Mouse (Mus musculus) brain, embryonic 14.5 days (tissue): ENCODE results near the gene 4933430I17Rik. TPM values are rescaled to one million over a fixed set of nuclear protein-coding genes. Genes with fewer than 3 reads are reported as not detected.
"Not testable (repeated sequence)": the region's sequence is repeated elsewhere in the genome, so short reads cannot be mapped to it uniquely, and the experiment has no call there.

Experiments
- DNase-seq: peaks from one replicate; pipeline ENCODE4 v3.0.0-alpha.2; 2011; ENCODE audit warnings: low read depth
- CTCF ChIP-seq: fragments of 200-500 bp; IDR thresholded peaks from 2 replicates; pipeline ENCODE4 v1.5.1; 2012; ENCODE audit warnings: inconsistent platforms, mild to moderate bottlenecking, moderate library complexity, borderline replicate concordance; ENCODE audit not compliant: insufficient read depth, insufficient read length; ENCODE audit errors: extremely low read depth
- POLR2A ChIP-seq: fragments of 200-500 bp; IDR thresholded peaks from 2 replicates; pipeline ENCODE4 v1.6.1; 2012; ENCODE audit warnings: mild to moderate bottlenecking, inconsistent platforms, borderline replicate concordance; ENCODE audit not compliant: poor library complexity, insufficient read depth, insufficient read length, severe bottlenecking; ENCODE audit errors: extremely low read depth
- polyA plus RNA-seq: library from polyadenylated mRNA; depleted of rRNA; stranded (reverse); fragments of >200 nt; gene quantifications from 2 replicates; pipeline ENCODE4 v1.2.3, GENCODE M21; 2012; rRNA removed

Gene 4933430I17Rik
- polyA plus RNA-seq: 0.77 and 1.0 TPM in 2 replicates

DNA sequence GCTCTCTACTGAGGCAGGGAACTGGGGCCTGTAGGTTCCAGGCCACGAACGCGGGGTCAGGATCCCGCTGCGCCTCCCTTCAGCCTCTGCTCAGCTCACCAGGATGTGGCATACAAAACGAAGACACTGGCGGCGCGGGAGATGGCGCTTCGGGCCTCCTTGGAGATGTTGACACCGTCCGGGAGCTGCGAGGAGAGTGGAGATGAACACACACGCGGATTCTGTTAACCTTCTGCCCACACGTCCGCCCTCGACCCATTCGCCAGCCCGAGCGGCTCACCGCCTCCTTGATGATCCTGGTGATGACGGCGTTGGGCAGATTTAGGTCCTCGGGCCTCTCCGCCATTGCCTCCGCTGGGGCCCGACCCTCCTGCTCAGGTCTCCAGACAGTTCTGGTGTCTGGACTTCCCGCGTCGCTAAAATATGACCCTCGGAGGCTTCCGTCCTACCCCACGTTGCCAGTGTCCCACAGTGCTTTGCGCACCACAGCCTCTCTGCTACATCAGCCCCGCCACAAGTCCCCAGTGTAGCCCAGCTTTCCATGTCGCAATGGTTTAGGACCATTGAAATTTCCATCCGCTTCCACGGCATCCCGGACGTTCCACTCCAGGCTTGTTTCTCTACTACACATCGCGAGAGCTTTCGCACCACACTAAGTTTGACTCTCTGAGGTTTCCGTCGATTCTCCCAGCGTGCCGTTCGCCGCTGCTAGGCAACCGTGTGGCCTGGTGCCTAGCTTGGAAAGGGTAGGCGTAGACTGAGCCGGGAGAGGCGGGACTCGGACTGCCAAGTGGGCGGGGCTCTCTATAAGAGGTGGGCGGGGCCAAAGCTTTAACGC lies at the start of gene 4933430I17Rik, which contains the start of gene Pole3:
Gene 4933430I17Rik, plus strand, starts transcription at position 719 of the 838 bp plus-strand sequence.
Gene Pole3, minus strand, starts transcription at position 418 of the 838 bp plus-strand sequence.
- peak; percentile 99 for DNase-seq
- TF ChIP-seq CTCF (no peak), POLR2A (peak; percentile 27; the same call in 1 of the 2 replicates)

DNA sequence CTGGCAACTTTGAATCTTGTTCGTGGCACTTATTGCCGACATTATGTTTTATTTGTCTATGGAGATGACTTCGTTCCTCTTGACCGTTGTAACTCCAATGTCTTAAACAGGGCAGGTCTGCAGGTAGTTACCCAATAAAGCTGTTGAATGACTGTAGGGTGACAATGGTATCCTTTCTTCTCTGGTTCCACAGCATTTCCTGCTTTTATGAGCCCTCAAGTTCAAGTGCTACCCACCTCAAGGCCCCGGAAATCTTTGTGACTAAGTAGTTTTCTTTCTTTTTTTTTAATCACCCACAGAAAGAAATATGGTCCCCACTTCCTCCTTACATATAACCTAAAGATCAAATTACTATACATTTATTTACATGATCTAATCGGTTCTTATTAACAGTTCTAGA lies 49.4 kb upstream of the 4933430I17Rik start:
- DNase-seq: no peak
- TF ChIP-seq CTCF (no peak), POLR2A (no peak)

DNA sequence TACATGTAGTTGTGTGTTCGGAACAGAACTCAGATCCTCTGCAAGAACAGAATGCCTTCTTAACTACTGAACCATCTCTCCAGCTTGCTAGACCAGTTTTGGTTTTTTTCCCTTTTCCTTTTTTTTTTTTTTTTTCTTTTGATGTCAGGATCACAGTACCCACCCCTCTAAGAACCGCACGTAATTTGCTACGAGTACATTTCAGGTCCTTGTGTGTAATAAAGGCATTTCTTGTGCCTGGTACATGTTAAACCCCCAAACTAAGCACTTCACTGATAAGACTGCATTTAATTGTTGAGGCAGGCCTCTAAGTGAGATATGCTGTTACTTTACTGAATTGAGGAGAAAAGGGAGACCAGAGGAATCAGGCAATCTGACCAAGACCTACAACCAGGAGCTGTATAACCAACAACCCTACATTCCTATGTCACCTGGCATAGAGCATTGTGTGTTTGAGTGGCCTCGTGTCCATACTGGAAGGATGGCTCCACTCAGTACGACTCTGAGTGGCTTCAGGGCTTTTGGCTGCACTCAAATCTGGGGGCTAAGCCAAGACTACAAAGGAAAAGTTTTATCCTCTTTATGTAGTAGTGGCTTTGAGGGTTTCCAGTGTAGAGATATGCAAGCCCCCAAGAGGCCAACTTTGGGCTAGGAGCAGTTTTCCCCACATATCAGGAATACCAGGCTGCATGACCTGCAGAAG lies 47.5 kb upstream of the 4933430I17Rik start:
- DNase-seq: no peak
- no peak for TF ChIP-seq POLR2A
- TF ChIP-seq CTCF: no peak

DNA sequence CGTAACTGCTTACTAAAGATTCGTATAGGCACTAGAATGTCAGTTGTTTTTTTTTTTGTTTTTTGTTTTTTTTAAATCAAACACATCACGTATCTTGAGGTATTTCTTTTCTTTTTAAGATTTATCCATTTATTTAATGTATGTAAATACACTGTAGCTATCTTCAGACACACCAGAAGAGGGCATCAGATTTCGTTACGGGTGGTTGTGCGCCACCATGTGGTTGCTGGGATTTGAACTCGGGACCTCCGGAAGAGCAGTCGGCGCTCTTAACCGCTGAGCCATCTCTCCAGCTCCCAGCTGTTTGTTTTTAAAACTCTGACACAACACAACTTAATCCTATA lies 45.6 kb upstream of the 4933430I17Rik start:
- not testable (repeated sequence) for DNase-seq

DNA sequence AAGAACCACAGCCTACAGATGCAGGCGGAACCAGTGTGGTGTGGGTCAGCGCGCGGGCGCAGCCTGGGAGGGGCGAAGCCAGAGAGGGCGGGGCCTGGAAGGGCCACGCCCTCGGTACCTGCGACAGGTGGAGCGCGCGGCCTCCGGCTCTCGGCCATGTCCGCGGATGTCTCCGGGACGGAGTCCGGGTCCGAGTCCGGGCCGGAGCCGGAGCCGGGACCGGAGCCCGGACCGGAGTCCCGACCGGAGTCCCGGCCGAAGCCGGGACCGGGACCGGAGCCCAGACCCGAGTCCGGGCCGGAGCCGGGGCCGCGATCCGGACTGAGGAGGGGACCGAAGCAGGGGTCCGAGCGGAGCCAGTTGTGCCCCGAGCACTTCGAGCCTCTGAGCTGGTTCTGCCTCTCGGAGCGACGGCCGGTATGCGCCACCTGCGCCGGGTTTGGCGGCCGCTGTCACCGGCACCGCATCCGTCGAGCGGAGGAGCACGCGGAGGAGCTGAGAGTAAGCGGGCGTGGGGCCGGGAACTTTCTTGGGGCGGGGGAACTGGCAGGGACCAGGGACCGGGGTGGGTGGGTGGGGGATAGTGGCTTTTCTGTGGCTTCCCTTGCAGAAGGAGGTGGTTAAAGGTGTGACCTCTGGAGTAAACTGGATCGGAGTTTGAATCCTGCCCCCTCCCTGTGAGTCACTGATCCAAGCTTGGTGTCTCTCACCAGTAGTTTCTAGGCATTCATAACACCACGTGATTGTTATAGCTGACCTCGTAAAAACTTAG lies 45.0 kb upstream of the 4933430I17Rik start, which contains the start of gene Bspry:
Gene Bspry, plus strand, starts transcription at position 117 of the 772 bp plus-strand sequence.
- TF ChIP-seq CTCF: no peak
- TF ChIP-seq POLR2A: no peak
- peak; percentile 23 for DNase-seq

DNA sequence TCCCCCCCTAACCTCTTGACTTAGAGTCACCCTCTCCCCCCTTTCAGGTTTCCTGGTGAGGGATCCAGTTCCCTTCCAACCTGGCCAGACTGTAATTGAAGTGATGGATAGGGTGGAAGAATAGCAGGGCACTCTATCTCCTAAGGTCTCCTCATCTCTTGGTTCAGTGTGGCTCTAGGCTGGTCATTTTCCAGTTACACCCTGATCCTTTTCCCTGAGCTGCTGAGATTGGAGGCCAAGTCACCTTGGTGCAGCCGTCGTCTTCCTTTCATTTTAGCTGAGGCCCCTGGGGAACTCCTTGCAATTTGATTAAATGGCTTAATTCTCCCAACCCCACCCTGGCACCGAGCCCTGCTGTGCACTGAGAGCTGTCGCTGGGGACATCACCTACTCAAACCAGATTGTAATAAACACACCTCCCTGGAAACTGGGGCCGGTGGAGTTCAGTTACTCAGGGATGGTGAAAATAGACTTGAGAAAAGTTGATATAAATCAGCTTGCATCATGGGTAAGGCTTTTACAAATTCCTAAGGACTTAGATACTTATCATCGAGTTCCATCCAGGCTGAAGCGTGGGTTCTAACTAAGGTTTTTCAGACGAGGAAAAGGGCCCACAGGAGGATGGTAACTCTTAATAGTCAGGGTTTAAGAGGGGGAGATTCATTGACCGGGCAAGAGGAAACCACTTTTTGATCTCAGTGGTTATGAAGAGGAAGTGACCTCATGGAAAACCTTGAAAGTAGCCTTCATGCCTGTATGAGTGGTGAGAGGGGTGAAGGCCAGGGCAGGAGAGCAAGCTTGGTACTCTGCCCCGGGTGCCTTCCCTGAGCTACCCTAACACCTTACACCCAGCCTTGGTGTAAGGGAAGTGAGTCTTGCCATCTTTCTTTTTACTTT lies 44.2 kb upstream of the 4933430I17Rik start:
- TF ChIP-seq POLR2A (no peak), CTCF (no peak)

DNA sequence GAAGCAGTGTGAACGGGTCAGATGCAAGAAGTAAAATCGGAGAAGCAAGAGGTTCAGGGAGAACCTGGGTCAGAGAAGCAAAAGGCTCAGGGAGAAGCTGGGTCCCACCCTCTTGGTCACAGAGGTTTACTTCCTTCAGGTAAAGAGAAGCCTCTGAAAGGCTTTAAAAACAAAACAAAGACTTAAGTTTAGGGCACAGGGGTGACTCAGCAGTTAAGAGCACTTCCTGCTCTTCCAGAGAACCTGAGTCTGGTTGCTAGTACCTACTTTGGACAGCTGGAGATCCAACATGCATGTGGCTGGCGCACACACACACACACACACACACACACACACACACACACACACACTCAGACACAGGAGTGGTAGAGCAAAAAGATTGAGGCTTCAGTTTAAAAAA lies 40.2 kb upstream of the 4933430I17Rik start:
- no peak for DNase-seq
- TF ChIP-seq CTCF: no peak
- TF ChIP-seq POLR2A: no peak

More for the DNA sequence above, 44.2 kb upstream of the 4933430I17Rik start:
- DNase-seq: no peak

DNA sequence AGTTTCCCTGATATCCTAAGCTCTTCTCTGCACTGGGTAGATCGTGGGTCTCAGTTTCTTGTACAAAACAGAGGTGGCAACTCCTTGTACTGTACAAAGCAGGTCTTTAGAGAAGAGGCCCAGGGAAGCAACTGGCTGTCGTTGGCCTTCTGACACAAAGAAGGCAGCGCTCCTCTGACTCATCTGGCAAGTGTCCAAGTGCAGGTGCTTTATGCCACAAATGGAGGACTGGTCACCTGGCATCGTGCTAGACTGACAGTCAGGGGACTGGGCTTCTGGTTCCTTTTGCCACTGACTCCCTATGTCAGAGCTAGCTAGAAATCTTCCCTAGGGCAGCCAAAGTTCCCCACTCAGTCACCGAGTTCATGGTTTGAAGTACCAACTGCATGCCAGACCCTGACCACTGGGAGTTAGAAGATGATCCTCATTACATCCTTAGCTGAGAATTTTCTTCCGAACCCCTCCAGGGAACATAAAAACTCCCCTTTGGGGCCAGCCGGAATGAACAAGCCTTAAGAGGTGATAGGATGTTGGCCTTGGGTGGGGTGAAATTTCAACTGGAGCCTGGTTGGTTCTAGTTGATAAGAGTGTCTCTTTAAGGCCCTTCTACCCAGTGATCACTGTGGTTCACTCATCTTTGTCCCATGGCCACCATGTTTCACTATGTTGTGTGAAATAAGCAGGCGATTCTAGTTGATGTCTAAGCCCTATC lies 39.6 kb upstream of the 4933430I17Rik start:
- TF ChIP-seq CTCF (no peak), POLR2A (no peak)
- DNase-seq: no peak

DNA sequence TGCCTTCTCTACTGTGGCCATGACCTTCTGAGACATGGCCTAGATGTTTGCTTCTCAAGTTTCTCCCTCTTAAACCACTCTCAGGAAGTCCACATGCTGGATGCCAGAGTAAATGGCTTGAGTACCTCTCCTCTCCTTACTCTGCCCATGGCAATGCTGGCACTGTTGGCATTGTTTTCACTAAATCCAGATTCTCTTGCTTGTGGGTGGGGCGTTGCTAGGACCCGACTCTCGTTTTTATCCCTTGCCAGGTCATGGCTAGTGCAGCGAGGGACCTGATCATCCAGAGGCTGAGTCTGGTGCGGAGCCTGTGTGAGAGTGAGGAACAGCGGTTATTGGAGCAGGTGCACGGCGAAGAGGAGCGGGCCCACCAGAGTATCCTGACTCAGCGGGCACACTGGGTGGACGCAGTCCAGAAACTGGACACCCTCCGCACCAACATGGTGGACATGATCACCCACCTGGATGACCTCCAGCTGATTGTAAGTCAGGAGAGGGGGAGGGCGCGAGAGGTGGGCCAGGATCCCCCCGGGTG lies 38.9 kb upstream of the 4933430I17Rik start:
- no peak for TF ChIP-seq CTCF
- no peak for TF ChIP-seq POLR2A
- no peak for DNase-seq

DNA sequence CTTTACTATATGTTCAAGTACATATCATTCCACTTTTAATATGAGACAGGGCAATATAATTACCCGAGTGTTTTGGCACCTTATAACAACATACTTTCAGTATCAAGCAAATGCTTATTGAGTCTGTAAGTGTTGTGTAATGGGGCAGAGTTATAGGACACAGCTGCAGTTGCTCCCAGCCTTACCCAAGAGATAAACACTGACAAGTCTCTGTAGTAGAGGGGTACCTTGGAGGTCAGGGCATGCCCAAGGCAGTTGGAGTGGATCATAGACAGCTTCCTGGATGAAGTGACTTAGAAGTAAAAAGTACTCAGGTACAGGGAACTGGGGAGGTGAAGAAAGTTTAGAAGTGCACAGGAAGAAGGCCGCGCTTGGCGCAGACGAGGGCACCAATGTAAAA lies 38.0 kb upstream of the 4933430I17Rik start:
- TF ChIP-seq CTCF: no peak
- no peak for TF ChIP-seq POLR2A
- no peak for DNase-seq
